Mouse (Mus musculus) ES-E14 (cell line): ENCODE data around the gene Kcnab1.

Source experiments
- CHD2 ChIP-seq: IDR thresholded peaks from 2 replicates; pipeline ENCODE4 v1.6.1; 2014; ENCODE audit warnings: mild to moderate bottlenecking, low read depth, low read length, inconsistent platforms
- HCFC1 ChIP-seq: IDR thresholded peaks from 2 replicates; pipeline ENCODE4 v1.6.1; 2012; ENCODE audit warnings: low read length, inconsistent platforms, borderline replicate concordance; ENCODE audit not compliant: insufficient read depth
- ZC3H11A ChIP-seq: IDR thresholded peaks from 2 replicates; pipeline ENCODE4 v1.6.1; 2012; ENCODE audit warnings: low read depth, mild to moderate bottlenecking, inconsistent platforms, low read length, borderline replicate concordance

DNA sequence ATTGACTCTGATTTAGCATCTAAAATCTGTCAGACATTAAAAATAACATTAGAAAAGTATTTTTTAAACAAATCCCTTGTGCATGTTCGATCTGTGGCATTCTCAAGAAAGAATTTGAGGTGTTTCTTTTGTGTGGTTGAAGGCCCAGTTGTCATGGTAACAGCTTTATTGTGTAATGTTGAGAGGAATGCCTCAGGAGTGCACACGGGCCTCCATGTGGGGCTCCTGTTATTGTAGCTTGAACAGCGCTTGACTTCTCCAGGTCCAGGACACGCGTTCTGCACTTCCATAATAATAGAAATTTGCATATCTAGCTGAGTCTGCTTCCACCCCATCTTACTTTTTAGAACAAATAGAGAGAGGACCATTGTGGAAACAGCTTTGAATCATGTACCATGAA is 36.0 kb downstream of the Kcnab1 start:
- TF ChIP-seq HCFC1 (no peak), ZC3H11A (no peak), CHD2 (no peak)
